Mouse (Mus musculus) brain, adult 2 months (tissue): ENCODE measurements around the gene Hdac4.
A peak's percentile ranks its signal among the peaks of the same experiment; 100 is the strongest.

Experiments used
- DNase-seq: peaks from one replicate; pipeline ENCODE4 v3.0.0; 2011; ENCODE audit warnings: low read depth, low spot score

Gene Hdac4

GRCm38 (mm10) chr1:92061198-92062073 lies 134.1 kb downstream of the Hdac4 start:
- DNase-seq = no peak

- DNase-seq = no peak
Observed at GRCm38 (mm10) chr1:92060532-92061064, 134.9 kb downstream of the Hdac4 start.

GRCm38 (mm10) chr1:92059571-92059970 lies 135.9 kb downstream of the Hdac4 start:
- no peak for DNase-seq

GRCm38 (mm10) chr1:92058731-92059425 lies 136.6 kb downstream of the Hdac4 start:
- DNase-seq = no peak

GRCm38 (mm10) chr1:92057068-92057467 lies 138.4 kb downstream of the Hdac4 start:
- peak; percentile 62 for DNase-seq

DNA sequence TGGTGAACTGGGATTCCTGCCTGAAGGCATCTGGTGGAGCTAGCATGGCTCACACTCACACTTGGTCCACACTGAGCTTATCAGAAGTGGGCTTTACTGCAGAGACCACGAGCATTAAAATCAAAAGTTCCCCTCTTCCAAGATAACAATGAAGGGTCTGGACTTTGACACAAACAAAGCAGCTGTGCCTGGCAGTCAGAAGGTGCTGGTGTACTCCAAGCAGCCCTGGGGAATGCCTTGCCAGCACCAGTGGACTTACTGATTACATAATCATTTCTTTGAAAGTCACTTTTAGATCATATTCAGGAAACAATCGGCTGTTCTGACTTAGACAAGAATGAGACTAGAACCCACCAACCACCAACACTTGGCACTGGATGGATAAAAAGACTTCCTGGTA lies 140.3 kb downstream of the Hdac4 start:
- DNase-seq = no peak

DNA sequence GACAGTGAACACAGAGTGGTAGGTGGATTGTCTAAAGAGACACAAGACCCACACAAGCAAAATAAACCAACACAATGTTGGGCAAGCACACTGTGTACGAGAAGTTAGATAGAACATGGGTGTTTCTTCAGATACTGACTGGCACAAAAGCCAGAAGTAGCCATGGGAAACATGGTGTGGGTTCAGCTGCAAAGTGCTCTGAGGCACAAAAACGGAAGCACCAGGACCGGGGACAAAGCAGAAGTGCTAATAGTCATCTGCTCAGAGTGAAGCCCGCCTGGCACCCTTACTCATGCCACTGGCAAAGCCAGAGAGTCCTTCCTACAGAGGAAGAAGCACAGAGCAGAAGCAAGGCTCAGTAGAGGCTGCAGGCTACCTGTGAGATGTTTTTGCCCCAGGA lies 143.3 kb downstream of the Hdac4 start:
- no peak for DNase-seq

GRCm38 (mm10) chr1:92051489-92052062 lies 143.9 kb downstream of the Hdac4 start:
- no peak for DNase-seq

DNA sequence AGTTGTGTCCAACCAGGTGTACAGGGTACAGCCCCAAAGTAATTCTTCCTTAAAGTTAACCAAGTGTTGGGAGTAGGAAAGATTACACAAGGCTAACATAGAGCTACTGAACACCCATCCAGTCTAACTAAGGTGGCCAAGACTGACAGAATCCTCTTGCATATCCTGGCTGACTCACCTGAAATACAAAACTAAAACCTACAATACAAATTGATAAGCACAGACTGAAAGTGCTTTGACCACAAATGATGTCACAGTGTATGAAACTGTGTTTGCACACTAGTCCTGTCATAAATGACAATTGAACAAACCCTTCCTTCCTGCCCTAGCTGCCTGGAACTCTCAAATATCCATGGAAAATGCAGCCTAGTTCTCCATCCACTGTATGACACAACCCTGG lies 144.5 kb downstream of the Hdac4 start:
- DNase-seq = no peak

GRCm38 (mm10) chr1:92050566-92050965 lies 144.9 kb downstream of the Hdac4 start:
- no peak for DNase-seq

DNA sequence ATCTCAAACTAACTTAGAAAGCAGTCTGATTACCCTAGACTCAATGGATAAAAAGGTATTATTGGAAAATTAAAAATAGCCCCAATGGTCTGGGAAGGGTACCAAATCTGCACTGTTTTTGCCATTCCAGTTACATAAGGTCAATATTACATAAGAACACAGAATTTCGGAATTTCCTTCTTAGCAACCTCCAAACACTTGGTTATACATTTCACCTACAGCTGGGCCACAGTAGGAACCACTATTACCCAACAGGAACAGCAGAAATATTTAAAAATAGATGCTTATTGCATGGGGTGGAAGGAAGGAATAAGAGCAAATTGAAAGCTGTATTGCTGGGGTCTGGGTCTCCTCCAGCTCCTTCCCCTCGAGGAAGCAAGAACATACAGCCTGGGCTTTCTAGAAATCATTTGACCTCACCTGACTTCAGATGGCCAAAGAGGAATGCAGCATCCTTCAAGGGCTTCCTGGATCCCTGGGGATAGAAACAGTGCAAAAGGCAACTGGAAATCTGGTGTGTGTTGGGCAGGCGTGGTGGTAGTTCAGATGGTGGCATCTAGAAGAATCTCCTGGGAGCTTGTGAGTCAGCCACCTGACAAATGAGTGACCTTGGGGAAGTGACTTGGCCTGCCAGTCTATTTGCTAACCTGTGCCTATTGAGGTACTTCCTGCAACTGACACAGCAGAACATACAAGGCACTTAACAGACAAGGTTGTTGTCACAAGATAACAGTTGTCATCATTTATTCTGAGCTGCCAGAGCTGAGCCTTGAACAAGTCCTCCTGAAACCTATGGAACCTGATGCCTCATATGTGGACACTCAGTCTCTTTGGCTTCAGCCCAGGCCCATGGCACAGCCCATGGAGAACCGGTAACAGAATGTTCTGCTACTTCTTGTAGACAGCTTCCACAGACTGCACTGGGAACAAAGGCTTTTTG lies 146.8 kb downstream of the Hdac4 start:
- DNase-seq = no peak

- DNase-seq = no peak
Observed at GRCm38 (mm10) chr1:92045671-92046070, 149.8 kb downstream of the Hdac4 start.

DNA sequence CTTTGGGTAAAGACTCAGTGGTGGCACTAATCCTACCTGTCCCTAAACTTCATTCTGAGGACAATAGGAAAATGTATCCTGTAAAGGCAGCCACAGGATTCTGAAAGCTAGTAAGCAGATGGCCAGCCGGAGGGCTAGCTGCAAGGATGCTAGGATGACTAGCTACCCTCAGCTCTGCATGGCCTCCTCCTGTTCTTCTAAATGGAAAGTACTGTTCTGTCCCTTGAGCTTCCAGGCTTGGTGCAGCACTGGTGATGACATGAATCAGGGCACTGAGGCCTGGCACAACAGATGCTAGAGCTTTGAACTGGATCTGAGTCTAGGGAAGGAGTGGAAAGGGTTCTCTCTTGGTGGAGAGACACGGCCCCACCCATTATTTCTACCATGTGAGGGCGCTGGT lies 150.6 kb downstream of the Hdac4 start:
- peak; percentile 51 for DNase-seq

GRCm38 (mm10) chr1:92043989-92044388 lies 151.5 kb downstream of the Hdac4 start:
- DNase-seq = peak; percentile 74

GRCm38 (mm10) chr1:92042126-92042525 lies 153.4 kb downstream of the Hdac4 start:
- DNase-seq = no peak

DNA sequence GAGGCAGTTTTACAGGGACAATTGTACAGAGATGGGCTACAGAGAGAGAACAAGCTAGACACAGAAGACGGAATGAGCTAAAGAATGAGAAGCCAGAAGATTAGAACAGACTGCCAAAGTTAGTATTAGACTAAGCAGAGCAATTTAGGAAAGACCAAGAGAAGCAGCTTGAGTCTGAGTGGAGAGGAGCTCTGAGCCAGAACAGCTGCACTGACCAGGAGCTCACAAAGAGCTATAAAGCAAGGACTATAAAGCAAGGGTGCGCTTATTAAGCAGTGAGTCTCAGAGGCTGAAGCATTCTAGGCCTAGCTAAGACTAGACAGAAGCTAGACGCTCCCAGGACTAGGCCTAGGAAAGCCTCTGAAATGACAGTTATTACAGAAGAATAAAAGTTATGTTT lies 154.2 kb downstream of the Hdac4 start:
- DNase-seq = no peak

GRCm38 (mm10) chr1:92038714-92039113 lies 156.8 kb downstream of the Hdac4 start:
- peak; percentile 73 for DNase-seq

GRCm38 (mm10) chr1:92037039-92037438 lies 158.5 kb downstream of the Hdac4 start:
- DNase-seq = no peak

DNA sequence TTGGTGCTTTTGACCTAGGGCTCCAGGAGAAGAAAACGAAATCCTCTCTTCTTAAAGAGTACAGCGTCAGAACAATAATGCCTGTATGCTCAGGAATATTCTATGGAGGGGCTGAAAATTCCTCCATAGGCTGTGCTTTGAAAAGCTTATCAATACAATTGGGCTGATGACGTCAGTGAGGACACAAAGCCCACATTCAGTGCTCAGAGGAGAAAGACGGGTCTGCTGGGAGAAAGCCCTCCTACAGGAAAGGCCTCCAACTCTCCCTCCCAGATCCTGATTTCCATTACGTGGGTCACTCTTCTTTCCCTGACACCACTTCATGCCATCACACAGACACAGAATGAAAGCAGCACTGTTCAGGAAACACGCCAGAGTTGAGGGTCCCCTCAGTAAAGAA lies 159.7 kb downstream of the Hdac4 start:
- DNase-seq = no peak

- DNase-seq = no peak
Observed at GRCm38 (mm10) chr1:92034247-92034646, 161.3 kb downstream of the Hdac4 start.

GRCm38 (mm10) chr1:92033463-92033862 lies 162.0 kb downstream of the Hdac4 start:
- DNase-seq = no peak
